Mouse (Mus musculus) heart, embryonic 12.5 days (tissue): ENCODE results near the gene Ptprg. TPM values are rescaled to one million over a fixed set of nuclear protein-coding genes. Genes with fewer than 3 reads are reported as not detected.

Experiments used
- ATAC-seq: fragments of 200-750 bp; cut with Nextera tagmentation; 2 replicates; pipeline ENCODE4 v1.8.0; 2017; ENCODE audit warnings: moderate TSS enrichment, moderate library complexity; ENCODE audit not compliant: insufficient number of reproducible peaks, low FRiP score
- H3K27ac ChIP-seq: fragments of 300-500 bp; sonication (generic); 2 replicates; pipeline ENCODE4 v1.5.1; 2016; ENCODE audit warnings: mild to moderate bottlenecking, moderate library complexity; ENCODE audit not compliant: poor library complexity, severe bottlenecking
- H3K27me3 ChIP-seq: fragments of 300-500 bp; sonication (generic); replicated peaks from 2 replicates; pipeline ENCODE4 v1.6.1; 2016; ENCODE audit warnings: mild to moderate bottlenecking, moderate library complexity
- H3K36me3 ChIP-seq: fragments of 300-500 bp; sonication (generic); 2 replicates; pipeline ENCODE4 v1.6.1; 2016; ENCODE audit warnings: mild to moderate bottlenecking, moderate library complexity
- H3K4me1 ChIP-seq: fragments of 300-500 bp; sonication (generic); replicated peaks from 2 replicates; pipeline ENCODE4 v1.6.1; 2016; ENCODE audit warnings: mild to moderate bottlenecking
- H3K4me2 ChIP-seq: fragments of 300-500 bp; sonication (generic); 2 replicates; pipeline ENCODE4 v1.6.1; 2016; ENCODE audit warnings: mild to moderate bottlenecking, moderate library complexity
- H3K4me3 ChIP-seq: fragments of 300-500 bp; sonication (generic); 2 replicates; pipeline ENCODE4 v1.5.1; 2016; ENCODE audit warnings: mild to moderate bottlenecking
- H3K9ac ChIP-seq: fragments of 300-500 bp; sonication (generic); 2 replicates; pipeline ENCODE4 v1.6.1; 2016; ENCODE audit warnings: mild to moderate bottlenecking, moderate library complexity
- H3K9me3 ChIP-seq: fragments of 300-500 bp; sonication (generic); replicated peaks from 2 replicates; pipeline ENCODE4 v1.6.1; 2016; ENCODE audit warnings: mild to moderate bottlenecking, moderate library complexity
- WGBS: fragments of 180-500 bp; shearing (Covaris S2); methylation state at CpG from one replicate; pipeline ENCODE4 v1.1.7; 2016; 5-methylcytosine and 5-hydroxymethylcytosine counted together
- polyA plus RNA-seq: library from polyadenylated mRNA; unstranded; fragments of >200 nt; fragmentation: Nextera tagmentation; extraction: Ambion mirVana; gene quantifications from 2 replicates; pipeline ENCODE4 v1.2.1, GENCODE M21; 2016

The Ptprg gene
- polyA plus RNA-seq, 1 experiment from 2014 or later: 17.8 TPM

DNA sequence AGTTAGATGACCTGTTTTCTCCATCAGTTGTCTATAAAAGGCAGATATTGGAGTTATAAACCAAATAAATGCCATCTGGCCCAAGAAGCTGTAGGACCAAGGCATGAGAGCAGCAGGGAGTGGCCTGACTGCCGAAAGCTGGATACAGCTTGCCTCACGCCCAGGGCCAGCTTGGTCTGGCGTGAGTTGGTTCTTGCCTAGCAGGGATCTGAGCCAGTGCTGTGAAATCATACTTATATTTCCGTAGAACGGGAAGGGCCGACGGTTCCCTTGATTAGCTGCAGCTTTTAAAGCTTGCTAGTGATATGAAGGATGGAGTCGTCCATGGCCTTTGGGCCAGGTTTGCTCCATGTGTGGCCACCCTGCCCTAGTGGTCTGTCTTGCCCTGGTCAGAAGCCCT lies 37.1 kb downstream of the Ptprg start:
- no peak overlapping the region for H3K27ac ChIP-seq
- WGBS: 72% methylated on average over 8 of the region's 8 CpGs

DNA sequence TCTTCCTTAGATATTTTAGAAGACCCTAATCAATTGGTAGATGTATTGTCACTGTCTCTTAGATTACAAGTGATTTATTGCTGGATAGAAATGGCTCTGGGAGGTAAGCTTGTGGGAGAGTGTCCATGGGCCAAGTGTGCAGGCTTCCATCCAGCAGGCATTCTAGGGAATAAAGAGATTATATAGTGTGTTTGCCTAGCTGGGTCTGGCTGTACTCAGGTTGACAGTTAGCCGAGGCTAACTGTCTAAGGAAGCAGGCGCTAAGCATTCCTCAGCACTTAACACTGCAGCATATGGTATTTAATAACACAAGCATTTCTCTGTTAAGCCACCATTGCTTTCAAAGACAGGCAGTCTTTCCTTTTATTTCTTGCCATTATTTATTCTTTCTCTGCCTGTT lies 39.3 kb downstream of the Ptprg start:
- no peak overlapping the region for H3K9ac ChIP-seq

More for the DNA sequence above, 37.1 kb downstream of the Ptprg start:
- Histone ChIP-seq H3K9me3 (no peaks in the 10 kb centered on the region), H3K4me2 (no peak overlapping the region), H3K4me1 (peaks cover 19% of the 10 kb centered on the region), H3K9ac (no peak overlapping the region), H3K4me3 (no peak overlapping the region), H3K36me3 (no peaks in the 10 kb centered on the region), H3K27me3 (no peaks in the 10 kb centered on the region)
- no peak for ATAC-seq

DNA sequence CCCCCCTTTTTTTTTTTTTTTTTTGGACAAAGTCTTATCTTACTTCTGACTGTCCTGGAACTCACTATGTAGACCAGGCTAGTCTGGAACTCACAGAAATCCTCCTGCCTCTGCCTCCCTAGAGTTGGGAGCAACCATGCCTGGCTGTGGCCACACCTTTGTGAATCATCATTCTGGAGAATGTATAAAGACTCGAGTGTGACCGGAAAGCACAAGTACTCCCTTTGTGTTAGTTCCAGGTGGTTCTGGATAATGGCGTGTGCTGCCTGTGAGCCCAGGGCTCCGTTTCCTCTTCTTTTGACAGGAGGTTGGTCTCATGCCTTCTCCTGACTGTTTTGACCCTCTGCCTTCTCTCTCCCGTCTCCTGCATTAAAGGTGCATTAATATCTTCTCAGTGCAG lies 41.0 kb downstream of the Ptprg start:
- H3K27me3 ChIP-seq: no peaks in the 10 kb centered on the region
- no peak overlapping the region for H3K4me3 ChIP-seq
- 85% methylated on average over 5 of the region's 5 CpGs for WGBS
- no peaks in the 10 kb centered on the region for H3K36me3 ChIP-seq
- H3K4me1 ChIP-seq: peaks cover 17% of the 10 kb centered on the region
- H3K4me2 ChIP-seq: no peak overlapping the region
- no peak overlapping the region for H3K27ac ChIP-seq
- no peak overlapping the region for H3K9ac ChIP-seq
- H3K9me3 ChIP-seq: no peaks in the 10 kb centered on the region
- no peak for ATAC-seq

More for the DNA sequence above, 39.3 kb downstream of the Ptprg start:
- no peak for ATAC-seq
- 45% methylated on average over 2 of the region's 2 CpGs for WGBS
- Histone ChIP-seq H3K4me1 (peaks cover 17% of the 10 kb centered on the region), H3K9me3 (no peaks in the 10 kb centered on the region), H3K4me2 (no peak overlapping the region), H3K27me3 (no peaks in the 10 kb centered on the region), H3K27ac (no peak overlapping the region), H3K36me3 (no peaks in the 10 kb centered on the region), H3K4me3 (no peak overlapping the region)

DNA sequence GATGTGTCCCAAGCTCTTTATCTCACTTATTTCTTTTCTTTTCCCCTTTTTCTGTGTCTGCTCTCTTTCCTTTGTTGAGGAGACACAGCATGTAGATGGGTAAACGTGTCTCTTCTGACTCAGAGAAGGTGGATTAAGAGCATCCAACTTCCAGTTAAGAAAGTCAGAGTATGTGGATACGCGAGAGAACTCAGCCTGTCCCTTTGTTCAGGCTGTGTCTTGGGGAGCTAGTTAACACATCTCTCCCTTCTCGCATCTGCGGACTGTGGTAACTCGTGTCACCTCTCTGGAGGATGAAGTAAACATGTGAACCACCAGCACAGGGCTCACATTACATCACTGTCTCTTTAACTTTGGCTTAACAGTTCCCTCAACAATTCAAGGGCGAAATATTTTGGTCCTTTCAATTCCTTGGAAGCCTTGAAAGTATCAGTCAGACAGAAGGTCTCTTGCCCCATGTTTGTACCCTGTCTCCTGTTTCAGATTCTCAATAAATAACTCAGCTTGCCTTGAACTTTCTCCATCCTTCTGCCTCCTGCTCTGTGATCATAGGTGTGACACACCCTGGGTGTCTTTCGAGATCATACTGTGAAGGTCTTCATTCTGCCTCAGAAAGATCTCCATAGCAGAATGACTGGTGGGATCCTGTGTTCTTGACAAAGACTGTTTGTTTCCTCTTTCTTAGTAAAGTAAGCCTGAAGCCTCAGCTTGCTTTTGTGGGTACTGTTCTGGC lies 51.0 kb downstream of the Ptprg start:
- Histone ChIP-seq H3K36me3 (no peaks in the 10 kb centered on the region), H3K9me3 (no peaks in the 10 kb centered on the region), H3K27me3 (no peaks in the 10 kb centered on the region), H3K4me1 (no peaks in the 10 kb centered on the region; the same call in none of the 2 replicates), H3K27ac (no peak overlapping the region), H3K4me2 (no peak overlapping the region), H3K9ac (no peak overlapping the region), H3K4me3 (no peak overlapping the region)
- no peak for ATAC-seq
- WGBS: 52% methylated on average over 8 of the region's 8 CpGs

DNA sequence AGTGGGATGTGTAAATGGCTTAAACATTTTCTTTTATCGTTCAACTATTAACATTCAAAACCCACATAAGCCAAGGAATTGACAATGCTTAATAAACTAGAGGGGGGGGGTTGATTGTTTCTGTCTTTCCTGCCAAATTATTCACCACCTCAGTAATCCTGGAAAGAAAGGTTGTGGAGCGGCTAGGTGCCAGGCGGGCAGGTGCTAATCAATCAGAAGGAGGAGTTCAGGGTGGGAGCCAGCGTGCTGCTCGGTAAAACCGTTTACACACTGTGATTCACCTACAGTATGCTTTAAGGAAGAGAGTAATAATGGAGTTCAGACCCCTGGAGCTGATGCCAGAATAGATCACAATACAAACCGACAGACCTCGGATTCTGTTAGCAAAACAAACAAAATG lies 55.0 kb downstream of the Ptprg start:
- no peak for ATAC-seq
- Histone ChIP-seq H3K9me3 (no peaks in the 10 kb centered on the region), H3K36me3 (no peaks in the 10 kb centered on the region), H3K4me2 (no peak overlapping the region), H3K27ac (no peak overlapping the region), H3K9ac (no peak overlapping the region), H3K4me1 (no peaks in the 10 kb centered on the region; the same call in none of the 2 replicates), H3K4me3 (no peak overlapping the region), H3K27me3 (no peaks in the 10 kb centered on the region)
- 54% methylated on average over 8 of the region's 8 CpGs for WGBS

DNA sequence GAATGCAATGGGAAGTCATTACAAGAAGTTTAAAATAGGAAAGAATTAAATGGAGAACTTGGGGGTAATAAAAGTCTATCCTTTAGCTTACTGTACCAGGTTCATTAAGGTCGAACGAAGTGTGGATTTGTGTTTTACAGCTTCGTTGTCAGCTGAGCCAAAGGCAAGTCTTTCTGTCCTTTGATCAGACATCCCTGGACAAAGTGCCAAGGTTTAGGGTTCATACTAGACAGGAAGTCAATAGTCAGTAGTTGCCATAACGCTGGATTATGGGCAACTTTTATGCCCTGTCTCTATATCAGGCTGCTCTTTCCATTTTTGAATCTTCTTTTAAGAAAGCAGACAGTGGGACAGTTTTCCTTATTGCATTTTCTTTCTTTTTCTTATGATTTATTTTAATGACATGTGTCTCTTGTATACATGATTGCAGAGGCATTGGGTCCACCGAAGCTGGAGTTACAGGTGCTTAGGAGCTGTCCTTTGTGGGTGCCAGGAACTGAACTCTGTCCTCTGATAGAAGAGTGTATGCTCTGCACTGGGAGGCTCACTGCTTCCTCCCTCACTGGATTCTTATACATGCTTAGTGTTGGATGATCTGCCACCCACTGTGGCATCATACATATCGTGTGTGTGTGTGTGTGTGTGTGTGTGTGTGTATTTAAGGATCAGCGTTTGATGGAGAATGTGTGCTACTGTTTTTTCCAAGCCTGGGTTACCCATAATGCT lies 56.7 kb downstream of the Ptprg start:
- Histone ChIP-seq H3K9me3 (no peaks in the 10 kb centered on the region), H3K27me3 (no peaks in the 10 kb centered on the region), H3K4me1 (peaks cover 7% of the 10 kb centered on the region), H3K36me3 (no peaks in the 10 kb centered on the region), H3K9ac (no peak overlapping the region), H3K4me3 (no peak overlapping the region), H3K27ac (no peak overlapping the region), H3K4me2 (no peak overlapping the region)
- no peak for ATAC-seq
- 83% methylated on average over 7 of the region's 7 CpGs for WGBS

DNA sequence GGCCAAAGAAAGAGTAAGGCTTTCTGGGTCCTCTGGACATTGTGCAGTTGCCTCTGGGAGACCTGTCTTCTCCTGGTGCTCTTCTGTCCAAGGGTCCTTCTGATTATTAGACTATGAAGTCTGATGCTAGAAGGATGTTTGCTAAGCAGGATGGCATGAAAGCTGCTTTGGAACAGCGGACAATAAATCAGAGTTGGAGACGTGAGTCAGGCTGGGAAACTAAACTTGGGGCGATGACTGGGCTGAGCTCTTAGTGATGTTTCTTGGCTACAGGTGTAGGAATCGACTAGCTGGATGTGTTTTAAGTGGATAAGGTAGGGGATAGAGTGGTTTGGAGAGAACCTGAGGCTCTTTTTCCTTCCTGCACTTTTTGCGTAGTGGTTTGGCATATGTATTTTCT lies 59.1 kb downstream of the Ptprg start:
- 89% methylated on average over 5 of the region's 5 CpGs for WGBS
- H3K9ac ChIP-seq: no peak overlapping the region
- H3K4me3 ChIP-seq: no peak overlapping the region
- no peaks in the 10 kb centered on the region for H3K27me3 ChIP-seq
- H3K36me3 ChIP-seq: no peaks in the 10 kb centered on the region
- H3K9me3 ChIP-seq: no peaks in the 10 kb centered on the region
- H3K27ac ChIP-seq: no peak overlapping the region
- no peak overlapping the region for H3K4me2 ChIP-seq
- H3K4me1 ChIP-seq: peaks cover 25% of the 10 kb centered on the region
- no peak for ATAC-seq

DNA sequence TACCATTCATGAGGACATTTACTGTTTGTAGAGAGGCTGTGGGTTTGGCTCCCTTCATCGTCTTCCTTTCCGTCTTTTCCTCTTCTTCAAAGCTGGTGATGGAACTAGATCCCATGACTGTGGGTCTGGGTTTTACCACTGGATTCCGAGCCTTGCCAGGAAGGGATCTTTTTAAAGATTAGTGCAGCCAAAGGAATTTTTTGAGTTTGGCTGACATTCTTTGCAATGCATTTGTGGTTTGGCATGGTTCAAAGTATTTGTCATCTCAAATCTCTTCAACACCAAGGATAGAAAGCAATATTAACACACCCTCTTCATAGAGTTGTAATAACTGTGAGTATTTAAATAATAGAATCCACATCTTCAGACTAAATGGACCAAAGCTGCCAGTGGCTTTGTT lies 59.8 kb downstream of the Ptprg start:
- Histone ChIP-seq H3K4me2 (no peak overlapping the region), H3K27me3 (no peaks in the 10 kb centered on the region), H3K9me3 (no peaks in the 10 kb centered on the region), H3K36me3 (no peaks in the 10 kb centered on the region), H3K4me3 (no peak overlapping the region), H3K27ac (no peak overlapping the region), H3K4me1 (peaks cover 29% of the 10 kb centered on the region), H3K9ac (no peak overlapping the region)
- no peak for ATAC-seq
- 67% methylated on average over 3 of the region's 3 CpGs for WGBS

DNA sequence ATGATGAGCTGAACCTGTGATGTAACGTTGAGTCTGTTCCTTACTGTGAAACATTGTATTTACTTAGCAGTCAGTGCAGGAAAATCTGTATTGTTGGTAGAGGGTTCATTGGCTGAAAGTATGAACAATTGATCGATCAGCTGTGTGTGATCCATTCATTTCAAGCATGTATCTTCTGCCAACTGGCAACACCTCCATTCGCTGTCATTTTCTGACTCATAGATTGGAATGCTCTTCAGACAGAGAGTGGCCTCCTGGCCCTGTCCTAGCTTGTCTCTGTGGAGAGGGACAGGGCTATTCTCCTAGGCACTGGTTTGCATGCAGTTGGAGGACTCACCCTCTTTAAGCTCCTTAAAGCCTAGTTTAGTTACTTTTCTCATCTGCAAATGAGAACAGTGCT lies 62.4 kb downstream of the Ptprg start:
- Histone ChIP-seq H3K4me2 (no peak overlapping the region), H3K36me3 (no peaks in the 10 kb centered on the region), H3K9ac (no peak overlapping the region), H3K4me1 (peaks cover 29% of the 10 kb centered on the region), H3K9me3 (no peaks in the 10 kb centered on the region), H3K4me3 (no peak overlapping the region), H3K27me3 (no peaks in the 10 kb centered on the region), H3K27ac (no peak overlapping the region)
- WGBS: 68% methylated on average over 3 of the region's 3 CpGs
- no peak for ATAC-seq

DNA sequence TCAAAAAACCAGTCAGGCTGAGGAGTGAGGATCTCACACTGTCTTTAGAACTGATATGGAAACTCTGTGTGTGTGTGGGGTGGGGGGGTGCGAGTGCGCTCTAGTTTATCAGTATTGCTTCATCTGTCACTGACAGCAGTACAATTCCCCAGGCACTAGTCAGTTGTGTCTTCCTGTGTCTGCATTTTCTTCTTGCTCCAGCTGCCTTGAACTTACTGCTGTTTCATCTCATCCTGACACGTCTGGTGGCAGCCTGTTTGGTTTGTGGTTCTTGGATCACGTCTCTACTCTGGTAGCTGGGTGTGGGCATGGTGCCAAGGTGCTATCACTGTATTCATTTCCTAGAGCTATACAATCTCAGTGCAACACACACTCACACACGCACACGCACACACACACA lies 64.0 kb downstream of the Ptprg start:
- peaks cover 35% of the 10 kb centered on the region for H3K4me1 ChIP-seq
- H3K36me3 ChIP-seq: no peaks in the 10 kb centered on the region
- H3K4me3 ChIP-seq: no peak overlapping the region
- 13% methylated on average over 6 of the region's 6 CpGs for WGBS
- no peak overlapping the region for H3K4me2 ChIP-seq
- H3K27ac ChIP-seq: peak overlapping the region; percentile 69; the same call in 1 of the 2 replicates
- no peaks in the 10 kb centered on the region for H3K9me3 ChIP-seq
- H3K27me3 ChIP-seq: no peaks in the 10 kb centered on the region
- H3K9ac ChIP-seq: no peak overlapping the region
- peak; percentile 87 for ATAC-seq

DNA sequence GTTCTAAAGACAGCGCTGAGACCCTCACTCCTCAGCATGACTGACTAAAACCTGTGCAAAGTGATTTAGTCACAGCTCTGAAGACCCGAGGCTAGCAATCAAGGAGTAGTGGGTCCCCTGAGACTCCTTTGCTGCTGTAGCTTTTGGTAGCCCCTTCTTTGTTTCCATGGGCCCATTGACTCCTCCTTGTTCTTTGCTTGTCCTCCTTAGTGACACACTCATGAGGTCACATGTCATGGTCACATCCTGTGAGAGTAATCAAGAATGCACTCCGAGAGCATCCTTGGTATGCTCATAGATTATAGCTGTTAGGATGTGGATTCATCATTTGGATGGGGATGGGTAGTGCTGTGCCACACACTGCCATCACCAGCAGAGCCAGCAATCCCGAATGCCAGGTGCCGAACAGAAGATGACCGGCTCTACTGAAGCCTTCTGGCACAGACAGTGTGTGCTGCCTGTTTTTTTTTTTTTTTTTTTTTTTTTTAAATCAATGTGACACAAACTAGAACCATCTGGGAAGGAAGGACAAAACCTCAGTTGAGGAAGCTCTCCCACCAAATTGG lies 64.9 kb downstream of the Ptprg start:
- H3K36me3 ChIP-seq: no peaks in the 10 kb centered on the region
- ATAC-seq: no peak
- no peaks in the 10 kb centered on the region for H3K9me3 ChIP-seq
- H3K9ac ChIP-seq: no peak overlapping the region
- no peak overlapping the region for H3K27ac ChIP-seq
- H3K4me3 ChIP-seq: no peak overlapping the region
- no peaks in the 10 kb centered on the region for H3K27me3 ChIP-seq
- peaks cover 35% of the 10 kb centered on the region for H3K4me1 ChIP-seq
- 81% methylated on average over 6 of the region's 6 CpGs for WGBS
- no peak overlapping the region for H3K4me2 ChIP-seq
